Mouse (Mus musculus) gastrocnemius, postnatal 14 days (tissue): ENCODE measurements around the gene Nsmce1. TPM values are rescaled to one million over a fixed set of nuclear protein-coding genes. Genes with fewer than 3 reads are reported as not detected.
"Not testable (repeated sequence)": the region's sequence is repeated elsewhere in the genome, so short reads cannot be mapped to it uniquely, and the experiment has no call there.

Source experiments
- DNase-seq: peaks from one replicate; pipeline ENCODE4 v3.0.0; 2021; ENCODE audit warnings: mixed read lengths
- intact Hi-C: fragments of 180-260 bp; cut with DNase I; formaldehyde crosslinking; loops from one replicate; pipeline ENCODE4 v1.15.1; 2025; ENCODE audit warnings: low total_unique reads
- total RNA-seq, 2 experiments: library from RNA; stranded (reverse); gene quantifications; 2 replicates each; pipeline ENCODE4 v1.2.3; 2021

The Nsmce1 gene
- total RNA-seq, 2 experiments from 2014 or later = 12.2 to 13.4 TPM

GRCm38 (mm10) chr7:125450678-125451077 lies 40.7 kb downstream of the Nsmce1 start:
- intact Hi-C loops = no loop called here
- no peak for DNase-seq

GRCm38 (mm10) chr7:125444464-125445401 lies 46.7 kb downstream of the Nsmce1 start, which contains the start of gene Kdm8:
TSS of gene Kdm8 (plus strand) at chr7:125444676.
- intact Hi-C loops = no loop called here
- peak; percentile 94 for DNase-seq

GRCm38 (mm10) chr7:125444076-125444463 lies 47.3 kb downstream of the Nsmce1 start:
- intact Hi-C loops = no loop called here
- DNase-seq = no peak

GRCm38 (mm10) chr7:125442323-125442722 lies 49.1 kb downstream of the Nsmce1 start:
- no peak for DNase-seq
- intact Hi-C loops = no loop called here

- intact Hi-C loops = no loop called here
- DNase-seq = no peak
These were observed 56.6 kb downstream of the Nsmce1 start for GRCm38 (mm10) chr7:125434666-125435290.

GRCm38 (mm10) chr7:125433874-125434273 lies 57.5 kb downstream of the Nsmce1 start:
- intact Hi-C loops = no loop called here
- no peak for DNase-seq

- DNase-seq = no peak
- intact Hi-C loops = no loop called here
These were observed 61.1 kb downstream of the Nsmce1 start for GRCm38 (mm10) chr7:125430170-125430842.

- DNase-seq, intact Hi-C loops: not testable (repeated sequence)
These were observed 62.4 kb downstream of the Nsmce1 start for GRCm38 (mm10) chr7:125428816-125429500.

GRCm38 (mm10) chr7:125428381-125428780 lies 63.0 kb downstream of the Nsmce1 start:
- DNase-seq = no peak
- intact Hi-C loops = no loop called here

- intact Hi-C loops = no loop called here
- DNase-seq = peak; percentile 20
These were observed 63.8 kb downstream of the Nsmce1 start for GRCm38 (mm10) chr7:125427492-125428090.

- intact Hi-C loops = no loop called here
- no peak for DNase-seq
These were observed 68.3 kb downstream of the Nsmce1 start for GRCm38 (mm10) chr7:125423056-125423455.

GRCm38 (mm10) chr7:125421911-125422310 lies 69.5 kb downstream of the Nsmce1 start:
- no peak for DNase-seq
- intact Hi-C loops = no loop called here

GRCm38 (mm10) chr7:125420190-125420589 lies 71.2 kb downstream of the Nsmce1 start:
- DNase-seq = peak; percentile 31
- intact Hi-C loops = no loop called here

GRCm38 (mm10) chr7:125418413-125418812 lies 73.0 kb downstream of the Nsmce1 start:
- intact Hi-C loops = no loop called here
- DNase-seq = no peak

Other genes with a start within 250 kb of the Nsmce1 start
- gene Kdm8, start 46.9 kb downstream of the Nsmce1 start, total RNA-seq = 1 to 10 TPM; 4.3 to 4.9 TPM
- gene Il4ra, start 60.5 kb upstream of the Nsmce1 start, total RNA-seq = 1 to 10 TPM; 9.4 to 9.5 TPM
- gene Il21r, start 111.8 kb upstream of the Nsmce1 start, total RNA-seq = under 1 TPM; 0.09 to 0.10 TPM
- gene Gtf3c1, start 216.2 kb upstream of the Nsmce1 start, total RNA-seq = 10 to 100 TPM; 29.9 to 31.9 TPM
- 1 to 10 TPM; 5.2 to 6.4 TPM for gene D430042O09Rik, start 216.3 kb upstream of the Nsmce1 start, total RNA-seq